Mouse (Mus musculus) neural tube, embryonic 10.5 days (tissue): Measurements from ENCODE around the gene Defb35.
A peak's percentile ranks its signal among the peaks of the same experiment; 100 is the strongest.
"Not testable (repeated sequence)": the region's sequence is repeated elsewhere in the genome, so short reads cannot be mapped to it uniquely, and the experiment has no call there.

ENCODE experiments used
- DNase-seq: peaks from one replicate; pipeline ENCODE4 v3.0.0-alpha.2; 2017; ENCODE audit warnings: low spot score; ENCODE audit errors: extremely low spot score

Defb35 gene

DNA sequence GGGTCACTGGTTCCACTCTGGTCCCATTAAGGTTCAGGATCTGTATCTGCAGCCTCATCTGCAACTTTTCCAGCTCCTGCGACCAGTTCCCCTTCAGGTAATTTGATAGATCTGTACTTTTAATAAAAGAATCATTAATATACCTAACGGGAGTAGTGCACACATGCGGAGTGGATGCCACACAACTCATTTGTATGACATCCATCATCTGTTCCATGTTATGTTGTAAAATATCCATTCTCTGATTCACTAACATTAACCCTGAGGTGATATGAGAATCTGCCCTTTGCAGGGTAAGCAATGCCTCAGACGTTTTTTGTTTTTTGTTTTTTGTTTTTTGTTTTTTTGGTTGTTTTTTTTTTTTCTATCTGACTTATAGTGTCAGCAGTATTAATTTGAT lies at the start of gene Defb35:
Defb35 (plus strand) TSS at position 301 of the 400 bp plus-strand sequence.
- DNase-seq: not testable (repeated sequence)

- DNase-seq: not testable (repeated sequence)
Measured at GRCm38 (mm10) chr8:21906290-21906689, 31.9 kb upstream of the Defb35 start, which contains the start of gene Defb11. TSS of gene Defb11 (minus strand) at chr8:21906412.

DNA sequence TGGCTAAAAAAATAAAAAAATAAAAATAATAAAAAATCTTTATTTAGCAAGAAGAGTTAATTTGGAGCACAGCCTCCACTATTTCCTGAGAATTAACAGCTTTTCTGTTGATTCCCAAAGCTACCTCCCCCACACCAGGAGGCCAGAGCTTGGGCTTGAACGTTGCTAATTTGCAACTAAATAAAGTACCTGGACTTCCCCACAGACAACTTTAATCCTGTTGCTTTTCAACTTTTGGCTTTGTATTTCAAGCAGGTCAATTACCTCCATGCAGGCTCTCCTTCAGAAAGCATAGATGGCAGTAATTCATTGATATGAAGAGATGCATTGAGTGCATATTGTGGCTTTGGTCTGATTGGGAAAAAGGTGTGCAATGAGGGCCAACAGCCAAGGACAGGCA lies 26.2 kb upstream of the Defb35 start:
- DNase-seq: no peak

GRCm38 (mm10) chr8:21912554-21912953 lies 25.6 kb upstream of the Defb35 start:
- no peak for DNase-seq

DNA sequence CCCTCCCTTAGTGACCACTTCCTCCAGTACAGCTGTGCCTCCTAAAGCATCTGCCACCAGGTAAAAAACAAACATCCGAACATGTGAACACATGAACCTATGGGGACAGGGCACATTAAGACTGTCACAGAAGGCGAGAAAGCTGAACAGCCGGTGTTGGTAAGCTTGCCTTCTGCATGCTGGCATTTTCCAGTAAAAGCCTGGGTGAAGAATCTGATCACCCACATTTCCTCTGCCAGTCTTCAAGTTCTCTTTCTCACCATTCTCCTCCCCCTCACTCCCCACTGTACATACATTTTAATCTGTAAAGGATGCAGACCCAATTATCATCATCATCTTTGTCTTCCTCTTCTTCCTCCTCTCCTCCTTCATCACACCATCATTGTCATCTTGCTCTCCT lies 22.5 kb upstream of the Defb35 start:
- DNase-seq: no peak

- not testable (repeated sequence) for DNase-seq
Measured at GRCm38 (mm10) chr8:21930754-21931153, 7.4 kb upstream of the Defb35 start.

DNA sequence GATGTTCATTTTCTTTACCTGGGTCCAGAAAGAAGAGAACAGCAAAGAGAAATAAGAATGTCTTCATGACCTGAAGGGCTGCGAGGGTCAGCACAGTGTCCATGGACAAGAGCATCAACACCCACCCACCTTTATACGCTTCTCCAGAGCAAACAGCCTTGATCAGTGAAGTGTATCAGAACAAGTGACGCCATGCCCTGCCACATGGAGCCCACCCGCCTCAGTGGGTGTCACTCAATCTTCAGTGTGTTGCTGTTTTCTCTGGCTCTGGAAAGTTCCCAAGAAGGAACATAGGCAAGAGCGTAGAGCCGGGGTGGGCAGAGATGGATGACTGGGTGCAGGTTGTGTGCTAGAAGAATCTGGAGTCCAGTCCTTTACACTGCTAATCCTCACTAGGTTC lies 5.5 kb upstream of the Defb35 start, which contains the start of gene Defb15:
Defb15 (minus strand) TSS at position 101 of the 400 bp plus-strand sequence.
- DNase-seq: no peak

DNA sequence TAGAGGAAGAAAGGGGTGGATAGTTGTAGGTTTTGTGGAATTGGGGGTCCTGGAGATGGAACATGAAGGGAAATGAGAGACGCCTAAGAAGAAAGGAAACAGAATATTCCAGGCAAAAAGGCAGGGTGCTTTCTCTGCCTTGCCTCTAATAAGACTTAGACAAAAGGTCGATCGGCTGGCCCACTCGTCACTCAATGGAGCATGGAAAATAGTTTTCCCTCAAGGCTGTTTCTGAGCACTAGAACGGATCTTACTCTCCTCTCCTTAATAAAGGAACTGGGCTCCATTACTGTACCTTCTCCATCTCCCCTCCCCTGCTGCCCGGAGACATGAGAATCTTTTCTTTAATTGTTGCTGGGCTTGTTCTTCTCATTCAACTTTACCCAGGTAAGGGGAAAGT lies 8.3 kb downstream of the Defb35 start, which contains the start of gene Defb13:
Defb13 (plus strand) TSS at position 301 of the 400 bp plus-strand sequence.
- no peak for DNase-seq

GRCm38 (mm10) chr8:21947311-21948017 lies 9.3 kb downstream of the Defb35 start:
- no peak for DNase-seq

- peak; percentile 50 for DNase-seq
Measured at GRCm38 (mm10) chr8:21955321-21955720, 17.2 kb downstream of the Defb35 start.

- DNase-seq: no peak
Measured at GRCm38 (mm10) chr8:21956336-21956735, 18.2 kb downstream of the Defb35 start.

GRCm38 (mm10) chr8:21958414-21958813 lies 20.3 kb downstream of the Defb35 start, which contains the start of gene Fam90a1a:
TSS of gene Fam90a1a (plus strand) at chr8:21958714.
- DNase-seq: no peak

GRCm38 (mm10) chr8:21966646-21967045 lies 28.5 kb downstream of the Defb35 start:
- no peak for DNase-seq

DNA sequence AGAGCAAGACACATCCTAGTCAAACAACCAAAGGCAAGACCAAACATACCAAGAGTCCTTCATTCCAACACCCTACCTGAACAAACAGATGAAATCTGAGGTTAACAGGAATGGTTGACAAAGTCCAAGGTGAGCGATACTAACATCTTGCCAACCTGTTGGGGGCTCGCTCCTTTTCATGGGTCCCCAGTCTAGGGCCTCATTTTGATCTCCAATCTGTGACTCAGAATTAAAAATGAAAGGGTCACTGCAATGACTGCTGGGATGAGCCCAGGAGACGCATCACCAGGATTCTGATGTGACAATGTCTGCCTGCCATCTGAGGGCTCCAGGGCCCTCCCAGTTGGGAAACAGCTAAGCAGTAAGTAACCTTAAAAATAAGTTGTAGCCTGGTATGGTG lies 31.3 kb downstream of the Defb35 start, which contains the start of gene Ccdc70:
Ccdc70 (plus strand) TSS at position 301 of the 400 bp plus-strand sequence.
- no peak for DNase-seq

DNA sequence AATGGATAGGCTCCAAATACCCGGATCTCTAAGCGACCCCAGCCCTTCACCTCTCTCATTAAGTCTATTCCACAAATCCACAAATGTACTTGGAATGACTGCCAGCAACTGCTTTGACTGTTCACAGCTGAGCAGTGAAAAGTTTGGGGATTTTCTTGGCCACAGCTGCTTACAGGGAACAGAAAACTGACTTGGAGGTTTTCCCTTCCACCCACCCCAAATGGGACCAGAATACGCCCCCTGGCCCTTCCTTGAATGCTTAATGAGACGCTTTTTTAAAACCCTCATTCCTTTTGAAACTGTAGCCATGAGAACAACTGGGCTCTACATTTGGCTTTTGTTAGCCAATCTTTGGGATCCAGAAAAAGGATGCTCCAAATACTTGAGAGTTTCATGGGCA lies 40.0 kb downstream of the Defb35 start:
- no peak for DNase-seq

GRCm38 (mm10) chr8:21981664-21982337 lies 43.6 kb downstream of the Defb35 start:
- no peak for DNase-seq
